24 mouse cellular contexts compared by ENCODE assay signal in genomic region chr12:112651778-112652439, GRCm38 (mm10). TPM values are rescaled to one million over a fixed set of nuclear protein-coding genes. Genes with fewer than 3 reads are reported as not detected.
DNase-seq lines count a peak whose midpoint lies in the region; ATAC-seq and TF ChIP-seq lines count a peak whose summit lies in the region.
"Had no signal": no experiment of that assay in that cellular context is flagged by ENCODE, and none has a peak within 500 bp of the region (broad histone marks: within the 10 kb centered on the region; RNA-seq: fewer than 3 reads in every experiment).

No protein-coding gene starts in this region.

- H3K9ac ChIP-seq in lung, postnatal 0 days (replicated peaks; ENCODE audit: low read depth) = no peak overlapping the region
- H3K9ac ChIP-seq: forebrain, embryonic 13.5 days; heart, embryonic 13.5 days; hindbrain, embryonic 12.5 days; hindbrain, embryonic 15.5 days had no signal

- intact Hi-C loops in heart, postnatal 36 days (cut with DNase I) = loop anchor here (5.0 kb wide), 1 partner anchor 190 kb away; no protein-coding TSS in a partner anchor

- peaks cover 42% of the 10 kb centered on the region for H3K36me3 ChIP-seq in lung, postnatal 0 days (ENCODE audit: insufficient read depth, low read length)

- no peak for DNase-seq in layer of hippocampus, adult 2 months (ENCODE audit: low spot score in 2 of 2)
- no peak for DNase-seq in layer of hippocampus, postnatal 14 days (ENCODE audit: low spot score in 2 of 2)
- peak; percentile 89 for DNase-seq in lung, postnatal 0 days (ENCODE audit: low spot score)
- no peak for DNase-seq in lung, postnatal 14 days
- peak; percentile 58 for DNase-seq in lung, postnatal 36 days
- no peak for DNase-seq in heart, postnatal 36 days
- DNase-seq: adrenal gland, adult 2 months; adrenal gland, postnatal 14 days; cerebellum, adult 11-12 months; cerebellum, adult 8-10 months; cerebellum, postnatal 14 days; gastrocnemius, postnatal 10 days; gastrocnemius, postnatal 36 days; heart, adult 2 months; heart, postnatal 14 days had no signal

- ATAC-seq in lung, postnatal 0 days = peak; percentile 72
- ATAC-seq: forebrain, embryonic 13.5 days; forebrain, embryonic 16.5 days had no signal

- peak overlapping the region; percentile 76; the same call in 1 of the 2 replicates for H3K27ac ChIP-seq in layer of hippocampus, adult 2 months
- peak overlapping the region; percentile 81 for H3K27ac ChIP-seq in lung, postnatal 0 days (ENCODE audit: low read length)
- H3K27ac ChIP-seq: forebrain, embryonic 10.5 days; forebrain, embryonic 13.5 days; heart, adult 2 months; heart, embryonic 10.5 days; heart, embryonic 13.5 days; hindbrain, embryonic 12.5 days; hindbrain, embryonic 15.5 days had no signal

- H3K4me3 ChIP-seq in layer of hippocampus, adult 2 months = no peak overlapping the region
- no peak overlapping the region for H3K4me3 ChIP-seq in lung, postnatal 0 days (ENCODE audit: low read depth, low read length)
- H3K4me3 ChIP-seq: forebrain, embryonic 10.5 days; forebrain, embryonic 13.5 days; heart, adult 2 months; heart, embryonic 10.5 days; heart, embryonic 13.5 days; hindbrain, embryonic 12.5 days; hindbrain, embryonic 15.5 days had no signal

- 44% methylated on average over 5 of the region's 5 CpGs for WGBS in lung, postnatal 0 days

- no peaks in the 10 kb centered on the region for H3K27me3 ChIP-seq in lung, postnatal 0 days (replicated peaks; ENCODE audit: insufficient read depth, low read length)
- H3K27me3 ChIP-seq: CH12.LX; forebrain, embryonic 13.5 days; heart, embryonic 13.5 days; hindbrain, embryonic 12.5 days; hindbrain, embryonic 15.5 days had no signal

- H3K4me2 ChIP-seq in lung, postnatal 0 days (replicated peaks; ENCODE audit: low read depth, low read length) = no peak overlapping the region
- H3K4me2 ChIP-seq: forebrain, embryonic 13.5 days; heart, embryonic 13.5 days; hindbrain, embryonic 12.5 days; hindbrain, embryonic 15.5 days had no signal

- peaks cover 3% of the 10 kb centered on the region; the same call in 1 of the 2 replicates for H3K4me1 ChIP-seq in lung, postnatal 0 days (ENCODE audit: insufficient read depth, low read depth, low read length)

- no peak; the same call in 1 of the 2 replicates for TF ChIP-seq EP300 in lung, postnatal 0 days (IDR thresholded peaks at IDR 0.05)

- no peaks in the 10 kb centered on the region for H3K9me3 ChIP-seq in lung, postnatal 0 days (ENCODE audit: low read length)
- H3K9me3 ChIP-seq: forebrain, embryonic 10.5 days; forebrain, embryonic 13.5 days; G1E; heart, embryonic 10.5 days; heart, embryonic 13.5 days; hindbrain, embryonic 12.5 days; hindbrain, embryonic 15.5 days had no signal

- no peak for TF ChIP-seq CTCF in layer of hippocampus, adult 2 months (conservative IDR thresholded peaks at IDR 0.05)
- no peak for TF ChIP-seq CTCF in lung, postnatal 0 days (IDR thresholded peaks at IDR 0.05)

RNA-seq across cellular contexts. Expression of gene Siva1, which starts 7.4 kb away (rescaled TPM):
- total RNA-seq in layer of hippocampus, adult 2 months (2021) = 10 to 100 TPM; 19.6 to 20.1 TPM
- total RNA-seq in layer of hippocampus, postnatal 14 days (2021) = 10 to 100 TPM; 21.6 to 23.4 TPM
- polyA plus RNA-seq in lung, postnatal 0 days (2015; fragmentation: Nextera tagmentation; extraction: Ambion mirVana) = 130 and 152 TPM in 2 replicates
- 10 to 100 TPM; 29.4 to 31.0 TPM for total RNA-seq in heart, postnatal 36 days (2021)

RNA-seq across cellular contexts. Expression of gene Akt1, which starts 22.8 kb away (rescaled TPM):
- 100 to 1,000 TPM; 152 to 160 TPM for total RNA-seq in layer of hippocampus, adult 2 months (2021)
- 100 to 1,000 TPM; 153 to 158 TPM for total RNA-seq in layer of hippocampus, postnatal 14 days (2021)
- 78.8 and 91.3 TPM in 2 replicates for polyA plus RNA-seq in lung, postnatal 0 days (2015; fragmentation: Nextera tagmentation; extraction: Ambion mirVana)
- total RNA-seq in heart, postnatal 36 days (2021) = 100 to 1,000 TPM; 184 to 212 TPM

RNA-seq across cellular contexts. Expression of gene Zbtb42, which starts 26.7 kb away (rescaled TPM):
- total RNA-seq in layer of hippocampus, adult 2 months (2021) = under 1 TPM; 0.44 to 0.52 TPM
- under 1 TPM; 0.43 to 0.55 TPM for total RNA-seq in layer of hippocampus, postnatal 14 days (2021)
- 14.0 and 14.6 TPM in 2 replicates for polyA plus RNA-seq in lung, postnatal 0 days (2015; fragmentation: Nextera tagmentation; extraction: Ambion mirVana)
- 1 to 10 TPM; 4.7 to 5.7 TPM for total RNA-seq in heart, postnatal 36 days (2021)

RNA-seq across cellular contexts. Expression of gene Adssl1, which starts 32.1 kb away (rescaled TPM):
- 10 to 100 TPM; 10.1 to 10.6 TPM for total RNA-seq in layer of hippocampus, adult 2 months (2021)
- 1 to 10 TPM; 5.3 to 5.6 TPM for total RNA-seq in layer of hippocampus, postnatal 14 days (2021)
- 29.9 and 43.0 TPM in 2 replicates for polyA plus RNA-seq in lung, postnatal 0 days (2015; fragmentation: Nextera tagmentation; extraction: Ambion mirVana)
- total RNA-seq in heart, postnatal 36 days (2021) = 100 to 1,000 TPM; 162 to 165 TPM
- total RNA-seq: G1E had no signal

Comparison
In these comparisons a context has a peak if more than half of its experiments do, and no peak if none do; other contexts are left out.
1. DNase-seq: peak in lung, postnatal 0 days (single experiment) and lung, postnatal 36 days (single experiment); none in layer of hippocampus, adult 2 months (0 of 2), layer of hippocampus, postnatal 14 days (0 of 2), lung, postnatal 14 days (single experiment) and heart, postnatal 36 days (0 of 2).